Mouse (Mus musculus) G1E (cell line): ENCODE measurements around the gene Oat.

Experiments used
- CTCF ChIP-seq: IDR thresholded peaks from 2 replicates; pipeline ENCODE4 v1.5.1; 2012; ENCODE audit warnings: low read depth, low read length, inconsistent platforms, mixed read lengths
- GATA1 ChIP-seq: IDR thresholded peaks from 2 replicates; pipeline ENCODE4 v1.6.1; 2012; ENCODE audit warnings: borderline replicate concordance, low read length, inconsistent platforms, mixed read lengths
- GATA2 ChIP-seq: IDR thresholded peaks from 2 replicates; pipeline ENCODE4 v1.6.1; 2012; ENCODE audit warnings: low read depth, low read length, inconsistent platforms, borderline replicate concordance

DNA sequence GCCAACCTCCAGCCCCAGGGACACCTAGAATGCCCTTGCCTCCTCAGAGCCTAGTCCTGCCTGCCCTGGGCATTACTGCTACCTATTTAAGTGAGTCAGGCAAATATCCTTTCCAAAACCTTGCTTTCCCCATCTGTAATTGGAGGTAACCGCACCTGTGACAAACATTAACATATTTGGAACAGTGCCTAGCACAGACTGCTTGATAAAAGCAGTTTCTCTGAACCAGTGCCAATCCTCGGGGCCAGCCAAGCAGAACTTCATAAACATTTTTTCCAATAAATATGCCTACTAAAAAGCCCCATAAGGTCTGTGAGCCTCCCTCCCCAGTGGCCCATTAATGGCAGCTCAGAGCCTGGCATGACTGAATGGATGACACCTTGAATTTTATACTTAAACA lies 22.1 kb downstream of the Oat start:
- TF ChIP-seq CTCF (no peak), GATA1 (no peak), GATA2 (no peak)
